Mouse (Mus musculus) heart, embryonic 14.5 days (tissue): ENCODE measurements at regions not wholly inside any gene's neighbourhood (a gene's known extent, or its start where the extent isn't known, plus 50 kb on each side); places are given as distances from the start of the nearest gene placed in this dataset.

ENCODE experiments used
- ATAC-seq: fragments of 200-750 bp; cut with Nextera tagmentation; 2 replicates; pipeline ENCODE4 v1.8.0; 2017; ENCODE audit warnings: low read depth, moderate TSS enrichment; ENCODE audit not compliant: insufficient number of reproducible peaks, insufficient read depth, low FRiP score
- H3K27ac ChIP-seq, 2 experiments: fragments of 200-500 bp in 1 of 2; fragments of 300-500 bp in 1 of 2; sonication (generic) in 1 of 2; replicated peaks in 1 of 2; 2 replicates each; pipeline ENCODE4 v1.5.1; 2012 to 2014; ENCODE audit warnings: low read depth in 2 of 2, low read length in 2 of 2, control low read depth in 1 of 2, mild to moderate bottlenecking in 1 of 2, mixed read lengths in 1 of 2; ENCODE audit not compliant: control insufficient read depth in 1 of 2, insufficient read depth in 1 of 2
- H3K27me3 ChIP-seq: fragments of 300-500 bp; sonication (generic); 2 replicates; pipeline ENCODE4 v1.6.1; 2014; ENCODE audit warnings: mild to moderate bottlenecking, low read length, control low read depth; ENCODE audit not compliant: control insufficient read depth, insufficient read depth
- H3K36me3 ChIP-seq: fragments of 300-500 bp; sonication (generic); 2 replicates; pipeline ENCODE4 v1.6.1; 2014; ENCODE audit warnings: mild to moderate bottlenecking, control low read depth, low read length, mixed read lengths; ENCODE audit not compliant: control insufficient read depth, insufficient read depth
- H3K4me1 ChIP-seq, 2 experiments: fragments of 200-500 bp in 1 of 2; fragments of 300-500 bp in 1 of 2; sonication (generic) in 1 of 2; 2 replicates each; pipeline ENCODE4 v1.6.1; 2012 to 2014; ENCODE audit warnings: low read length in 2 of 2, control low read depth in 1 of 2, mixed read lengths in 1 of 2; ENCODE audit not compliant: control insufficient read depth in 2 of 2, insufficient read depth in 2 of 2
- H3K4me2 ChIP-seq: fragments of 300-500 bp; sonication (generic); 2 replicates; pipeline ENCODE4 v1.6.1; 2014; ENCODE audit warnings: mild to moderate bottlenecking, low read length
- H3K4me3 ChIP-seq, 2 experiments: fragments of 200-500 bp in 1 of 2; fragments of 300-500 bp in 1 of 2; sonication (generic) in 1 of 2; 2 replicates each; pipeline ENCODE4 v1.5.1; 2012 to 2014; ENCODE audit warnings: low read length in 2 of 2, mild to moderate bottlenecking in 2 of 2, control low read depth in 1 of 2, low read depth in 1 of 2, moderate library complexity in 1 of 2; ENCODE audit not compliant: control insufficient read depth in 1 of 2, insufficient read depth in 1 of 2
- H3K9ac ChIP-seq: fragments of 300-500 bp; sonication (generic); 2 replicates; pipeline ENCODE4 v1.6.1; 2014; ENCODE audit warnings: mild to moderate bottlenecking, low read length
- H3K9me3 ChIP-seq: fragments of 300-500 bp; sonication (generic); 2 replicates; pipeline ENCODE4 v1.6.1; 2016; ENCODE audit warnings: low read length, control low read depth; ENCODE audit not compliant: control insufficient read depth
- WGBS: fragments of 180-500 bp; shearing (Covaris S2); extraction: QIAGEN DNeasy Blood & Tissue Kit; methylation state at CpG from one replicate; pipeline ENCODE4 v1.1.7; 2014; 5-methylcytosine and 5-hydroxymethylcytosine counted together

DNA sequence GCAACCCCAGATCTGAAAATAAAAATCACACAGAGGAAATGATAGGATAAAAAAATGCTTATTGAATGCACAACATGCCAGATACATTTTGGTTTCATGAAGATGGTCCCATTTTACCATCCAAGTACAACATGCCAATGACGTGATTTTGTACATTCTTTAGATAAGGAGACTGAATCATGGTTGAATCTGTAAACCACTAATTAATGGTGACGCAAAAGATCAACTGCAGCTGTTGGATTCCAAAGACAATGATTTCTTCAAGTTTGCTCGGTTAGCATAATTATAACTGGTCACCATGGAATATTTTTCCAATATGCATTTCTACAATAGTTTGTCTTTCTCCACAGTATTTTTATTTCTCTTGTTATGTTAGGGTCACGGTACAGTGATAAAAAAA is 336.6 kb downstream of the Tmem182 start:
- Histone ChIP-seq H3K9ac (no peak overlapping the region), H3K36me3 (no peaks in the 10 kb centered on the region), H3K27me3 (no peaks in the 10 kb centered on the region), H3K4me3 (no peak overlapping the region), H3K27ac (no peak overlapping the region), H3K4me2 (no peak overlapping the region), H3K9me3 (no peaks in the 10 kb centered on the region), H3K4me1 (no peaks in the 10 kb centered on the region)
- WGBS: 73% methylated on average over 4 of the region's 4 CpGs
- ATAC-seq: no peak

DNA sequence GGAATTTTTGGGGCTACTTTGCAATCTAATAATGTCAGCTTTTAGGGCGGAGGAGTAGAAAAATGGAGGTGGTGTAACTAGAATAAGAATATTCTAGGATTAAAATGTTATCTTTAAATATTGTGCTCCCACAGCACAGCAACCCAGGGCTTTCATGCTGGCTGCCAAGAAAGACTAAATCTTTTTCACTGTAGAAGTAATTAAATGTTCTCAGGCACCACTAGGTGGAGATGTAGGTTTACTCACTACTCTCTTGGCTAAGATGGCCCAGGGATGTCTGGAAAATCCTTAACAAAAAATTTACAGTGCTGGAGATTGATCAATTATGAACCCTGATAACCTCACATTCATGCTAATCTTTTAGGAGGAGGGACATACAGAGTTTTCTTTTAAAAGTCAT is 347.1 kb downstream of the Tmem182 start:
- H3K9ac ChIP-seq: no peak overlapping the region
- no peak overlapping the region for H3K4me3 ChIP-seq
- H3K36me3 ChIP-seq: no peaks in the 10 kb centered on the region
- 52% methylated on average over 1 of the region's 1 CpGs for WGBS
- ATAC-seq: no peak
- H3K4me2 ChIP-seq: no peak overlapping the region
- no peak overlapping the region for H3K27ac ChIP-seq
- no peaks in the 10 kb centered on the region for H3K9me3 ChIP-seq
- no peaks in the 10 kb centered on the region for H3K27me3 ChIP-seq
- H3K4me1 ChIP-seq: no peaks in the 10 kb centered on the region

DNA sequence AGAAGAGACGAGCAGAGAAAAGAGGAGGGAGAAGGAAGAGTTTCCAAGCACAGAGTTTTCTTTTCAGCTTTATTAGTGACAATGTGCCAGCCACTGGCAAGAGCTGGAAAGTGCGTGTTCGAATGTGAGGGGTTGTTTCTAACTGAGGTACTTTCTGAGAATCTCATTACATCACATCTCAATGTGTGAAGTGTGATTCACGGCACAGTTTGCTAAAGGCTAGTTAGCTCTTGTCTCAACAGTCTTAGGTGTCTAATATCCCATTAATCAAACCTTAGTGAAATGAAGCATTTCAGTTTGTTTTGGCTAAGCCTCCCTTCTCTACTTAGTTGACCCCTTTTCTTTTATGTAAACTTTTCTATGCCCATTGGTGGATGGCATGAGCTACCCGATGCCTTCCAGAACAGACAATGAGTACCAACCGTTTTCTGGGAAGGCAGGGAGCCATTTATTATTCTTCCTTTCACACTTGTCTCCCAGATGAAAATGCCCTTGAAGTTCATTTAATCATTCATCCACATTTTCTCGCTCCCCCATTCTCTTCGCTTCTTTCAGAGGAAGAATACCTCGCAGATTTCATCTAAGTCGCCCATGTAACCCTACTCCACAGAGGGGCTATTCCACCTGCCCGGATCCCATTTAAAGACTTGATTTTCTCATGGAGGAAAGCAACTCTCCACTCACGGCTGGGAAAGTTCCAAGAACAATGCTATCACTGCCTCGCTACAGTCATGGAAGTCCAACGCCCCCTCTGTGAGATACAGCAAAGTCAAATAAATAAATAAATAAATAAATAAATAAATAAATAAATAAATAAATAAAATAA is 348.0 kb downstream of the Tmem182 start:
- Histone ChIP-seq H3K27ac (no peak overlapping the region), H3K9ac (no peak overlapping the region), H3K4me1 (no peaks in the 10 kb centered on the region), H3K4me2 (no peak overlapping the region), H3K9me3 (no peaks in the 10 kb centered on the region), H3K36me3 (no peaks in the 10 kb centered on the region), H3K27me3 (no peaks in the 10 kb centered on the region), H3K4me3 (no peak overlapping the region)
- ATAC-seq: no peak
- 81% methylated on average over 14 of the region's 14 CpGs for WGBS

DNA sequence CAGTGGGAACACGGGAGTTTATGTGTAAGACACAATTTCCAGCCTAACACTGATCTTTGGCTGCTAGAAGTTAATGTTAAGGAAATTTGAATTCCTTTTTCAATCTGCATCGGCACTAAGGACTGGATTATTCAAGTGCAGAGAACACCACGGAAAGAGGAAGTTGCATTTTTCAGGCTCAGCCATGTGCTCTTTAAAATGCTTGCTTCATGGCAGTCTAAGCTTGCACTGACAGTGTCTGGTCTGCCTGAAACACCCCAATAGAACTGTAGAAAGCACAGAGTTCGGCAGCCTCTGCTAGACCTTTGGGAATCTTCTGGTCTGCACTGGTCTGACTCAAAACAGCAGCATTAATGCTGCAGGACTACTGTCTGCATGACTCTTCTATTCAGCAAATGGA is 348.8 kb downstream of the Tmem182 start:
- H3K9me3 ChIP-seq: no peaks in the 10 kb centered on the region
- no peaks in the 10 kb centered on the region for H3K4me1 ChIP-seq
- no peak for ATAC-seq
- no peak overlapping the region for H3K4me2 ChIP-seq
- WGBS: 67% methylated on average over 4 of the region's 4 CpGs
- no peaks in the 10 kb centered on the region for H3K36me3 ChIP-seq
- no peak overlapping the region for H3K4me3 ChIP-seq
- no peaks in the 10 kb centered on the region for H3K27me3 ChIP-seq
- no peak overlapping the region for H3K9ac ChIP-seq
- no peak overlapping the region for H3K27ac ChIP-seq

- no peak for ATAC-seq
- Histone ChIP-seq H3K36me3 (no peaks in the 10 kb centered on the region), H3K4me2 (no peak overlapping the region), H3K4me1 (no peaks in the 10 kb centered on the region), H3K9ac (no peak overlapping the region), H3K27ac (no peak overlapping the region), H3K4me3 (no peak overlapping the region), H3K27me3 (no peaks in the 10 kb centered on the region), H3K9me3 (no peaks in the 10 kb centered on the region)
- 62% methylated on average over 10 of the region's 10 CpGs for WGBS
Observed at GRCm38 (mm10) chr1:41156946-41157345, 351.5 kb downstream of the Tmem182 start.

DNA sequence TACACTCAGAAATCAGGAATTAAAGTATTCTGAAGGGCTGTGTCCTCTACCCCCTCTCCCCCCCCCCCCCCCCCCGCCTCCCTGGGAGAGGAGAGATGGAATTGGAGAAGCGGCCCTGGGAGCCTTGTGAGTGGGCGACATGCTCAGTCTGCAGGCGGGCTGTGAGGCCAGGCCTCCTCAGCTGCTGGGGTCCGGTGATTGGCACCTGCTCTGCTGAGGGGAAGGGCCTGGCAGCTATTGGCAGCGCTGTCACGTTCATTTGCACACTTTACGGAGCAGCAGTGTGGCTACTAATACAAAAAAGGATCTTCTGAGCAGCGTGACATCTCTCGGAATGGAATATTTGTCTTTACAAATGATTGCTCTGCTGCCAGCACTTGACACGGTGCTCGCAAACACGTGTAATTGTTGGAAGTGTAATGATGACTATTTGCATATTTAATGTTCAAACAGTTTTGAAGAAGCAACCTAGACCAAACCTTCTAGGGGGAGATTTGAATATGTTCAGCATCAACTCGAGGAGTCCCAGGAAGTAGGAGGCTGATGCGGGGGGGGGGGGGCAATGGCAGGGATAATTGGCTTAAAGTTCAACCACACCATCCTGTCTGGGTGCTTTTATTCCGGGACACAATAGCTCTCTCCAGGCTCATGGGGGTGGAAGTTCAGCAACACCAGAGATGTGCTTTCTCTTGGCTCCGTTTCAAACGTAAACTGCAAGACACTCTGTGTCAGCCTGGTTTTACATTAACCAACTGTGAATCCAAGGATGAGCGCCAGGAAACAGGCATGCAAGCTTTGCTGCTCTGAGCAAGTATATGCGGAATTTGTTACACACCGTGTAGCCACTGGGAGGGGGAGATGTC is 352.5 kb downstream of the Tmem182 start:
- 70% methylated on average over 20 of the region's 21 CpGs for WGBS
- no peak for ATAC-seq

GRCm38 (mm10) chr1:41165878-41166786 is 360.7 kb downstream of the Tmem182 start:
- Histone ChIP-seq H3K9ac (no peak overlapping the region), H3K4me1 (no peaks in the 10 kb centered on the region), H3K27ac (no peak overlapping the region), H3K36me3 (no peaks in the 10 kb centered on the region), H3K9me3 (no peaks in the 10 kb centered on the region), H3K4me3 (no peak overlapping the region), H3K27me3 (no peaks in the 10 kb centered on the region), H3K4me2 (no peak overlapping the region)
- no peak for ATAC-seq
- WGBS: 34% methylated on average over 12 of the region's 12 CpGs

More for the DNA sequence above, 352.5 kb downstream of the Tmem182 start:
- Histone ChIP-seq H3K9ac (no peak overlapping the region), H3K4me2 (no peak overlapping the region), H3K27me3 (no peaks in the 10 kb centered on the region), H3K9me3 (no peaks in the 10 kb centered on the region), H3K4me1 (no peaks in the 10 kb centered on the region), H3K27ac (no peak overlapping the region), H3K36me3 (no peaks in the 10 kb centered on the region), H3K4me3 (no peak overlapping the region)
